Mouse (Mus musculus) bone marrow macrophage, adult 2 months (primary cell): Measurements from ENCODE around the gene Lce1m.

Experiments
- CTCF ChIP-seq: IDR thresholded peaks from 2 replicates; pipeline ENCODE4 v1.5.1; 2012; ENCODE audit warnings: low read depth, mild to moderate bottlenecking, low read length, moderate library complexity
- POLR2A ChIP-seq: IDR thresholded peaks from 2 replicates; pipeline ENCODE4 v1.6.1; 2012; ENCODE audit warnings: mild to moderate bottlenecking, low read depth, low read length, borderline replicate concordance

GRCm38 (mm10) chr3:93002843-93003242 lies 16.0 kb downstream of the Lce1m start:
- TF ChIP-seq CTCF (no peak), POLR2A (no peak)
